Mouse (Mus musculus) thymus, adult 2 months (tissue): Measurements from ENCODE around the gene Gm13289. TPM values are rescaled to one million over a fixed set of nuclear protein-coding genes. Genes with fewer than 3 reads are reported as not detected.
"Not testable (repeated sequence)": the region's sequence is repeated elsewhere in the genome, so short reads cannot be mapped to it uniquely, and the experiment has no call there.

Experiments
- DNase-seq: peaks from one replicate; pipeline ENCODE4 v3.0.0; 2021
- H3K27ac ChIP-seq: fragments of 200-500 bp; 2 replicates; pipeline ENCODE4 v1.5.1; 2012; ENCODE audit warnings: low read length, control low read depth; ENCODE audit not compliant: control insufficient read depth, insufficient read depth
- H3K27me3 ChIP-seq: fragments of 200-500 bp; 2 replicates; pipeline ENCODE4 v1.6.1; 2012; ENCODE audit warnings: mild to moderate bottlenecking, low read length, moderate library complexity, mixed read lengths; ENCODE audit not compliant: control insufficient read depth, insufficient read depth
- H3K36me3 ChIP-seq: fragments of 200-500 bp; 2 replicates; pipeline ENCODE4 v1.6.1; 2012; ENCODE audit warnings: mild to moderate bottlenecking, low read length, moderate library complexity; ENCODE audit not compliant: control insufficient read depth, insufficient read depth
- H3K4me1 ChIP-seq: fragments of 200-500 bp; replicated peaks from 2 replicates; pipeline ENCODE4 v1.6.1; 2012; ENCODE audit warnings: low read length; ENCODE audit not compliant: control insufficient read depth, insufficient read depth
- H3K4me3 ChIP-seq: fragments of 200-500 bp; 2 replicates; pipeline ENCODE4 v1.5.1; 2012; ENCODE audit warnings: mild to moderate bottlenecking, low read length, control low read depth, moderate library complexity; ENCODE audit not compliant: control insufficient read depth, insufficient read depth
- CTCF ChIP-seq: fragments of 200-500 bp; IDR thresholded peaks from 2 replicates; pipeline ENCODE4 v1.5.1; 2012; ENCODE audit warnings: mild to moderate bottlenecking, control low read depth, low read length, moderate library complexity, borderline replicate concordance; ENCODE audit not compliant: control insufficient read depth, poor library complexity, insufficient read depth; ENCODE audit errors: extremely low read depth
- POLR2A ChIP-seq: fragments of 200-500 bp; IDR thresholded peaks from 2 replicates; pipeline ENCODE4 v1.6.1; 2012; ENCODE audit warnings: mild to moderate bottlenecking, low read length, control low read depth, moderate library complexity; ENCODE audit not compliant: control insufficient read depth, poor library complexity, insufficient read depth; ENCODE audit errors: extremely low read depth
- WGBS: fragments of 180-500 bp; shearing (Covaris S2); methylation state at CpG from one replicate; pipeline ENCODE4 v1.1.7; 2018; 5-methylcytosine and 5-hydroxymethylcytosine counted together
- polyA plus RNA-seq: library from polyadenylated mRNA; depleted of rRNA; stranded (reverse); fragments of >200 nt; gene quantifications from 2 replicates; pipeline ENCODE4 v1.2.3, GENCODE M21; 2012

The Gm13289 gene
- polyA plus RNA-seq, 1 experiment = not detected

DNA sequence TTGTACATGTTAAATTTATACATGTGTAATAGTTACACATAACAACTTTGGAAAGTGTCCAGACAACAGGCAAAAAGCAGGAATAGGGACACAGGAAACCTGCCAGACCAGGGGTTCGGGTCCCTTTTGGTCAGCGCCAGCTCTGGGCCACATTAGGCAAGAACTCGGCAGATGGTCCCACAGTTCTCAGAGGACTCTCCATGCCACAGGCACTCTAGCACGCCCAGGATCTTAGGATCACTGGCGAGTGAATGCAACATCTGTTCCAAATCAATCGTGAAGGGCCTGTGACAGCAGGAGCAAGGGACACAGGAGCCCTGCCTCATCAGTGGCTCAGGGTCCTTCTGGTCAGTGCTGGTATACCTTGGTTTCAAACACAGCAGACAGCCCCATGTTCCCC, 26.8 kb upstream of the Gm13289 start:
- 94% methylated on average over 6 of the region's 6 CpGs for WGBS
- no peaks in the 10 kb centered on the region for H3K27me3 ChIP-seq
- no peak overlapping the region for H3K4me3 ChIP-seq
- H3K4me1 ChIP-seq = no peaks in the 10 kb centered on the region
- no peak for DNase-seq
- TF ChIP-seq CTCF (no peak), POLR2A (no peak)
- no peak overlapping the region for H3K27ac ChIP-seq
- H3K36me3 ChIP-seq = no peaks in the 10 kb centered on the region

DNA sequence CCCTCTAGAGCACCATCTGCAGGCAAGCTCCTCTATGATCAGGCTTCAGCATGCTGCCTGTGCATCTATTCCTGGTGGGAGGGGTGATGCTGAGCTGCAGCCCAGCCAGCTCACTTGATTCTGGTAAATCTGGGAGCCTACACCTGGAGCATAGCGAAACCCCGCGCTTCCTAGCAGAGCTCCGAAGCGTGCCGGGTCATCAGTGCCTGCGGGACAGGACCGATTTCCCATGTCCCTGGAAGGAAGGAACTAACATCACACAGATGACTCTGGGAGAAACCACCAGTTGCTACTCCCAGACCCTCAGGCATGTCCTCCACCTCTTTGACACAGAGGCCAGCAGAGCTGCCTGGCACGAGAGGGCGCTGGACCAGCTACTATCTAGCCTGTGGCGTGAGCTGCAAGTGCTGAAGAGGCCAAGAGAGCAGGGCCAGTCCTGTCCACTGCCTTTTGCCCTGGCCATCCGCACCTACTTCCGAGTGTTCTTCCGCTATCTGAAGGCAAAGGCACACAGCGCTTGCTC, 21.8 kb upstream of the Gm13289 start, which contains the start of gene Gm13271:
Gm13271 (plus strand) TSS at position 51 of the 523 bp plus-strand sequence.
- not testable (repeated sequence) for H3K27me3 ChIP-seq, H3K4me1 ChIP-seq, H3K36me3 ChIP-seq, H3K27ac ChIP-seq, H3K4me3 ChIP-seq
- WGBS = 96% methylated on average over 15 of the region's 15 CpGs
- DNase-seq = peak; percentile 80

DNA sequence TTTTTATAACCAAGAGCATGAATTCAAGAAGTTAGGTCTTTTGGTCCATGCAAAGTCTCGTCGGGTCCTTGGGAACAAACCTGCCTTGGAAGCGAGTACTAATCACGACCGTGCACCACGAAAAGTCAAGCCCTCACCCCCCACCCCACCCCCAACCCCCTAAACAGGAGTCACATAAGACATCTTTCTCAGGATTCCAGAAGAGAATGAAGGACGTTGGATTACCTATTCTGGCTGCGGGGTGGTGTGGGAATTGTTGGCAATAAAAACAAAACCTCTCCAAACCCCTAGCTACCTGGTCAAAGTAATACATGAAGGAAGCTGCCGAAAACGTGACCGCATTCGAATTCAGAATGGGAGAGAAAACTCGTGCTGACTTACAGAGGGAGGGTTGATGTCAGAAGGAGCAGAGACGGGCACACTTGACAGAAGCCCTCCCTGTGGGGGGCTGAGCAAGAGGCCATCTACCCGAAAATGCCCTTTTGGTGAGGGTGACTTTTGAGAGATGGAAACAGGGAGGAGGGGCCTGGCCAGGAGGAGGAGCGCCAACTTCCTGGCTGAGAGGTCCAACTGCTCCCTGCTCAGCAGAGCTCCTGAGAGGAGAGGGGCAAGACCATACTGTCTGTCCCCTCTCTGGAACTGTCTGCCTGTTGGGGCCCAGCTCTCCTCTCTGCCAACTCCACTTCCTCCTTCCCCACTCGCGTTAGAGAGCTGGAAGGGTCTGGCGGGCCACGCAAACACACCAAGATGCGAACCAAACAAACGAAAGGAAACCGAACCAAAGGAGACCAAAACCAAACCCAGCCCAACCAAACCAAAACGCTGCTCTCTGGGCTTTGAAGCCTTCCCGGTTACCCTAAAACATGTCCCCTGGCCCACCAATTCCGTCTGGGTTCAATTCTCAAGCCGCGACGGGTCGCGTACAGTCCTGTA, 19.9 kb upstream of the Gm13289 start:
- not testable (repeated sequence) for H3K27me3 ChIP-seq, H3K4me1 ChIP-seq, H3K36me3 ChIP-seq
- TF ChIP-seq POLR2A = peak; percentile 14; the same call in 1 of the 2 replicates
- Histone ChIP-seq H3K27ac (peak overlapping the region; percentile 69), H3K4me3 (peak overlapping the region; percentile 58)
- peak; percentile 25 for DNase-seq
- 7% methylated on average over 29 of the region's 31 CpGs for WGBS

DNA sequence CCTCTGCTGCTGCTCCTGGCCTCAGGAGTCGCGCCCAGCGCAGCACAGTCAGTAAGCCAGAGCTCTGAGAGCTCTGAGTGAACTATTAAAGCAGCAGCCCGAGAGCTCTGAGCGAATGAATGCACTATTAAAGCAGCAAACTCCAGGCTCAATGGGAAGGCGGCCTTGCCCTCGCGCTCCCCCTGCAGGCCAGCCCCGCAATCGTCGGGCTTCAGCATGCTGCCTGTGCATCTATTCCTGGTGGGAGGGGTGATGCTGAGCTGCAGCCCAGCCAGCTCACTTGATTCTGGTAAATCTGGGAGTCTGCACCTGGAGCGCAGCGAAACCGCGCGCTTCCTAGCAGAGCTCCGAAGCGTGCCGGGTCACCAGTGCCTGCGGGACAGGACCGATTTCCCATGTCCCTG, 19.1 kb upstream of the Gm13289 start:
- H3K27ac ChIP-seq, H3K4me1 ChIP-seq, H3K36me3 ChIP-seq, H3K27me3 ChIP-seq: not testable (repeated sequence)
- peak; percentile 92 for DNase-seq
- peak; percentile 53 for TF ChIP-seq CTCF
- 0% methylated on average over 21 of the region's 21 CpGs for WGBS
- H3K4me3 ChIP-seq = peak overlapping the region; percentile 58

DNA sequence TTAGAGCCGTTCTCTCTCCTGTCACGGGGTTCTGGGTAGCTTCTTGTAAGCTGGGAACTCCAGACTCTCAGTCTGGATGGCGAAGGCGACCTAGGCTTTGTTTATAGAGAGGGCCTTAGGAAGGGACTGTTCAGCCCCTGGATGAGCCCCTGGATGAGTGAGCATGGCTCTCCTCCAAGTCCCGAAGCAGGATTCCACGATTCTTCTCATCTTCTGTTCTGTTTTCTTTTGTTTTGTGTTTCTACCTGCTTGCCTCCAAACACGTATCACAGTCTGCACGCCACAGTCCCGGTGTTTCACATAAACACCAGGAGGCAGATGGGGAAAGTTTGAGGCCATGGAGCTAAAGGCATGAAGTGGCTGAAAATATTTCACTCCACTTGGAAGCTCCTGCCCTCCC, 18.0 kb upstream of the Gm13289 start:
- H3K27me3 ChIP-seq, H3K27ac ChIP-seq, H3K4me3 ChIP-seq, H3K36me3 ChIP-seq, H3K4me1 ChIP-seq, DNase-seq: not testable (repeated sequence)
- WGBS = 96% methylated on average over 9 of the region's 9 CpGs

DNA sequence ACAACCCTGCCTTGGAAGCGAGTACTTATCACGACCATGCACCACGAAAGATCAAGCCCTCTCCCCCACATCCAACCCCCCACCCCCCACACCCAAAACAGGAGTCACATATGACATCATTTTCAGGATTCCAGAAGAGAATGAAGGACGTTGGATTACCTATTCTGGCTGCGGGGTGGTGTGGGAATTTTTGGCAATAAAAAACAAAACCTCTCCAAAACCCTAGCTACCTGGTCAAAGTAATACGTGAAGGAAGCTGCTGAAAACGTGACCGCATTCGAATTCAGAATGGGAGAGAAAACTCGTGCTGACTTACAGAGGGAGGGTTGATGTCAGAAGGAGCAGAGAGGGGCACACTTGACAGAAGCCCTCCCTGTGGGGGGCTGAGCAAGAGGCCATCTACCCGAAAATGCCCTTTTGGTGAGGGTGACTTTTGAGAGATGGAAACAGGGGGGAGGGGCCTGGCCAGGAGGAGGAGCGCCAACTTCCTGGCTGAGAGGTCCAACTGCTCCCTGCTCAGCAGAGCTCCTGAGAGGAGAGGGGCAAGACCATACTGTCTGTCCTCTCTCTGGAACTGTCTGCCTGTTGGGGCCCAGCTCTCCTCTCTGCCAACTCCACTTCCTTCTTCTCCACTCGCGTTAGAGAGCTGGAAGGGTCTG, 17.0 kb upstream of the Gm13289 start, which contains the start of gene Gm13283:
Gm13283 (plus strand) TSS at position 510 of the 659 bp plus-strand sequence.
- not testable (repeated sequence) for H3K27ac ChIP-seq, H3K27me3 ChIP-seq, H3K4me1 ChIP-seq, H3K36me3 ChIP-seq
- peak within 1 kb of the TSS; percentile 86 for H3K4me3 ChIP-seq
- peak; percentile 52 for DNase-seq
- WGBS = 22% methylated on average over 10 of the region's 14 CpGs

DNA sequence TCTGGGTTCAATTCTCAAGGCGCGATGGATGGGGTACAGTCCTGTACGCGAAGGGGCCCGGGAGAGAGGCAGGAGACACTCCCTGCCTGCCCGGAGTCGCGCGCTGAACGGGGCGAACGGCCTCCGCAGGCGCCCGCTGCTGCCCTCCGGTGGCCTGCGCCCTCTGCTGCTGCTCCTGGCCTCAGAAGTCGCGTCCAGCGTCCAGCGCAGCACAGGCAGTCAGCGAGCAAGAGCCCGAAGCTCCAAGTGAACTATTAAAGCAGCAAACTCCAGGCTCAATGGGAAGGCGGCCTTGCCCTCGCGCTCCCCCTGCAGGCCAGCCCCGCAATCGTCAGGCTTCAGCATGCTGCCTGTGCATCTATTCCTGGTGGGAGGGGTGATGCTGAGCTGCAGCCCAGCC, 16.3 kb upstream of the Gm13289 start:
- 1% methylated on average over 26 of the region's 28 CpGs for WGBS
- not testable (repeated sequence) for H3K27me3 ChIP-seq, H3K36me3 ChIP-seq, H3K27ac ChIP-seq, H3K4me1 ChIP-seq
- DNase-seq = peak; percentile 35
- H3K4me3 ChIP-seq = peak overlapping the region; percentile 86
- 0 out of 2 replicates have a peak, but pooled peaks have one; percentile 23 for TF ChIP-seq POLR2A

DNA sequence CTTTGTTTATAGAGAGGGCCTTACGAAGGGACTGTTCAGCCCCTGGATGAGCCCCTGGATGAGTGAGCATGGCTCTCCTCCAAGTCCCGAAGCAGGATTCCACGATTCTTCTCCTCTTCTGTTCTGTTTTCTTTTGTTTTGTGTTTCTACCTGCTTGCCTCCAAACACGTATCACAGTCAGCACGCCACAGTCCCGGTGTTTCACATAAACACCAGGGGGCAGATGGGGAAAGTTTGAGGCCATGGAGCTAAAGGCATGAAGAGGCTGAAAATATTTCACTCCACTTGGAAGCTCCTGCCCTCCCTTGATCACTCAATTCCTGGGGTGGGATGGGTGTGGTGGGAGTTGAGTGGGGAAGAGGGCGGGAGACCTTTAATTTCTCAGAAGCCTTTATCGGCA, 14.9 kb upstream of the Gm13289 start:
- not testable (repeated sequence) for H3K27me3 ChIP-seq, H3K4me3 ChIP-seq, H3K27ac ChIP-seq, H3K4me1 ChIP-seq, H3K36me3 ChIP-seq
- peak; percentile 95 for DNase-seq
- WGBS = 80% methylated on average over 6 of the region's 8 CpGs

DNA sequence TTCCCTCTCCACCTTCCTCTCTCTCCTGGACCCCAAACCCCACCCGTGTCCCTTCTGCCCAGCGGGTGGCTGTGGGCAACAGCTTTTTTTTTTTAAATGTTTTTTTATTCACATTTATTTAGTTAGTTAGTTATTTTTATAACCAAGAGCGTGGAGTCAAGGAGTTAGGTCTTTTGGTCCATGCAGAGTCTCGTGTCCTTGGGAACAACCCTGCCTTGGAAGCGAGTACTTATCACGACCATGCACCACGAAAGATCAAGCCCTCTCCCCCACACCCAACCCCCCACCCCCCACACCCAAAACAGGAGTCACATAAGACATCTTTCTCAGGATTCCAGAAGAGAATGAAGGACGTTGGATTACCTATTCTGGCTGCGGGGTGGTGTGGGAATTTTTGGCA, 14.4 kb upstream of the Gm13289 start:
- not testable (repeated sequence) for H3K27ac ChIP-seq
- 63% methylated on average over 9 of the region's 9 CpGs for WGBS

More for the DNA sequence above, 14.4 kb upstream of the Gm13289 start:
- peak; percentile 28 for DNase-seq
- H3K4me1 ChIP-seq, H3K4me3 ChIP-seq, H3K27me3 ChIP-seq, H3K36me3 ChIP-seq: not testable (repeated sequence)
